Comparison of ENCODE assay signal across 8 mouse cellular contexts in the genomic region with DNA sequence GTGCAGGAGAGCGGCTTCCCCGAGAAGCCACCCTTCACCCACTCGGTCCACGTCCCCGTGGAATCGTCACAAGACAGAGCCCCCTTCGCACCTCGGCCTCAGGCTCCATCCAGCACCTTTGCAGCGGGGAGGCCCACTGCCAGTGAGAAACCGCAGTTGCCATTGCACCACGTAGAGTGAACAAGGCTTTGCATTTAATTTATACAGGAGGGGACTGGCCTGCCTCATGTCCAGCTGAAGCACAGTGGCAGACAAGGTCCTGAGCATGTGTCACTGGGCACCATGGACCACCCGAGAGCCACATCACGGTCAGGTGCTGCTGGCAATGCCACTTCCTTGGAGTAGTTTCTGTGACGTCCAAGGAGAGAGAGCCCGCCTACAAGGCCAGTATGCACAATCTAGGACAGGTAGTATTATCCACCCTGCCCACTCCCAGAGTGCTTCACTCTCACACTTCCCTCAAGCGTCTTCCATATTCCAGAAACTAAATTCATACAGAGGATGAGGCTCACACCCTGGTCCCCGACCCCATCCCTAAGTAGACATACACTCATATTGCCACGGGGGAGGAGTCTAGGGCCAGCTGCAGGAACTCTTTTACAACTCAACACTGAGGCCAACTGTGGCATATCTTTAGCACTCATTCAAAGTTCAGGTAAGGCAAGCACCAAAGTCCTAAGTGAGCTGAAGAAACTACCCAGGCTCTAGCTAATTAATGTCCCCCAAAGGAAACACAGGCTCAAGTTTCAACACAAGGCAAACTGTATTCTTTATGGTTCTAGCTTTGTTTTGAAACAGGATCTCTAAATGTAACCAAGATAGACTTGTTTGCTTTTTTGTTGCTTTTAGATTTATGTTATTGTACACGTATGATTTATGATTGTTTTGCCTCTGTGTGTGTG.
DNase-seq lines count a peak whose midpoint lies in the region; ATAC-seq and TF ChIP-seq lines count a peak whose summit lies in the region.

No protein-coding gene starts in this region.

- in situ Hi-C loops in ES-E14 (cut with MboI; ENCODE audit: low sequenced_read_pairs in 2 of 2, unreplicated experiment in 2 of 2): no loop called here

- peak overlapping the region; percentile 86 for H3K27ac ChIP-seq in kidney, adult 2 months (ENCODE audit: insufficient read depth, low read depth, low read length)
- H3K27ac ChIP-seq in ES-E14 (ENCODE audit: insufficient read depth, low read depth, low read length, poor library complexity, severe bottlenecking): no peak overlapping the region
- H3K27ac ChIP-seq in heart, embryonic 15.5 days: peak overlapping the region; percentile 99
- peak overlapping the region; percentile 68 for H3K27ac ChIP-seq in liver, embryonic 16.5 days (ENCODE audit: low read length)
- H3K27ac ChIP-seq in stomach, embryonic 16.5 days (ENCODE audit: low read length): peak overlapping the region; percentile 99

- H3K4me3 ChIP-seq in kidney, adult 2 months (ENCODE audit: insufficient read depth, low read depth, low read length): peak overlapping the region; percentile 65
- H3K4me3 ChIP-seq in ES-E14 (ENCODE audit: insufficient read depth in 1 of 2, low read depth in 1 of 2, low read length in 2 of 2, poor library complexity in 1 of 2, severe bottlenecking in 1 of 2): peak overlapping the region; percentile 13 to 83
- peak overlapping the region; percentile 65 for H3K4me3 ChIP-seq in heart, embryonic 15.5 days
- H3K4me3 ChIP-seq in liver, embryonic 16.5 days (ENCODE audit: low read depth, low read length): peak overlapping the region; percentile 62
- H3K4me3 ChIP-seq in stomach, embryonic 16.5 days (replicated peaks; ENCODE audit: low read length): peak overlapping the region; percentile 78

- H3K4me2 ChIP-seq in heart, embryonic 15.5 days: peak overlapping the region; percentile 88
- peak overlapping the region; percentile 63 for H3K4me2 ChIP-seq in liver, embryonic 16.5 days (ENCODE audit: low read depth, low read length)
- peak overlapping the region; percentile 69 for H3K4me2 ChIP-seq in stomach, embryonic 16.5 days (ENCODE audit: low read depth, low read length)

- no peak for ATAC-seq in heart, embryonic 15.5 days (replicated peaks; ENCODE audit: insufficient number of reproducible peaks, insufficient read depth, low FRiP score, low read depth)
- no peak for ATAC-seq in liver, embryonic 16.5 days (ENCODE audit: low read depth)
- no peak for ATAC-seq in stomach, embryonic 16.5 days (ENCODE audit: insufficient read depth, low FRiP score)

- TF ChIP-seq CTCF in kidney, adult 2 months (conservative IDR thresholded peaks at IDR 0.05; ENCODE audit: insufficient read depth, insufficient read length, low read depth, low read length): no peak

- peak overlapping the region; percentile 72; the same call in 1 of the 2 replicates for H3K9ac ChIP-seq in ES-E14 (ENCODE audit: insufficient read depth, low read depth, low read length, poor library complexity, severe bottlenecking)
- H3K9ac ChIP-seq in heart, embryonic 15.5 days: peak overlapping the region; percentile 89
- peak overlapping the region; percentile 60; the same call in 1 of the 2 replicates for H3K9ac ChIP-seq in liver, embryonic 16.5 days (ENCODE audit: low read depth, low read length)
- H3K9ac ChIP-seq in stomach, embryonic 16.5 days (ENCODE audit: low read length): peak overlapping the region; percentile 96

- peaks cover 11% of the 10 kb centered on the region; the same call in 1 of the 2 replicates for H3K4me1 ChIP-seq in kidney, adult 2 months (ENCODE audit: control insufficient read depth, insufficient read depth, low read length)
- peaks cover 2 to 29% of the 10 kb centered on the region in 2 experiments; a peak in 3 of 4 replicates for H3K4me1 ChIP-seq in ES-E14 (ENCODE audit: control insufficient read depth in 2 of 2, insufficient read depth in 2 of 2, low read length in 2 of 2, poor library complexity in 1 of 2)
- H3K4me1 ChIP-seq in heart, embryonic 15.5 days (replicated peaks): peaks cover 78% of the 10 kb centered on the region
- no peaks in the 10 kb centered on the region; the same call in 1 of the 2 replicates for H3K4me1 ChIP-seq in liver, embryonic 16.5 days (ENCODE audit: control insufficient read depth, low read depth, low read length)
- H3K4me1 ChIP-seq in stomach, embryonic 16.5 days (ENCODE audit: control insufficient read depth, insufficient read depth, low read length): peaks cover 56% of the 10 kb centered on the region

- no peaks in the 10 kb centered on the region for H3K9me3 ChIP-seq in ES-E14 (ENCODE audit: control insufficient read depth, insufficient read depth, low read depth, low read length)
- H3K9me3 ChIP-seq in heart, embryonic 15.5 days (replicated peaks): no peaks in the 10 kb centered on the region
- no peaks in the 10 kb centered on the region for H3K9me3 ChIP-seq in liver, embryonic 16.5 days (replicated peaks; ENCODE audit: control insufficient read depth, low read length)
- H3K9me3 ChIP-seq in stomach, embryonic 16.5 days (replicated peaks; ENCODE audit: control insufficient read depth, low read length): no peaks in the 10 kb centered on the region

- 23% methylated on average over 19 of the region's 19 CpGs for WGBS in kidney, adult 2 months
- WGBS in heart, embryonic 15.5 days: 13% methylated on average over 19 of the region's 19 CpGs
- 15% methylated on average over 17 of the region's 19 CpGs for WGBS in liver, embryonic 16.5 days (ENCODE audit: insufficient replicate concordance)
- 8% methylated on average over 19 of the region's 19 CpGs for WGBS in stomach, embryonic 16.5 days

- DNase-seq in kidney, adult 2 months: no peak
- DNase-seq in kidney, postnatal 10 days: no peak
- no peak for DNase-seq in ES-E14 (ENCODE audit: low read depth, low spot score)
- DNase-seq in spleen, adult 18-20 months: no peak
- no peak for DNase-seq in embryo, embryonic 11 days

- H3K36me3 ChIP-seq in kidney, adult 2 months (ENCODE audit: control insufficient read depth, insufficient read depth, low read length): no peaks in the 10 kb centered on the region
- no peaks in the 10 kb centered on the region; the same call in 1 of the 2 replicates for H3K36me3 ChIP-seq in ES-E14 (ENCODE audit: control insufficient read depth, insufficient read depth, low read length, poor library complexity, severe bottlenecking)
- H3K36me3 ChIP-seq in heart, embryonic 15.5 days: no peaks in the 10 kb centered on the region
- H3K36me3 ChIP-seq in liver, embryonic 16.5 days (ENCODE audit: control insufficient read depth, insufficient read depth): no peaks in the 10 kb centered on the region
- H3K36me3 ChIP-seq in stomach, embryonic 16.5 days (ENCODE audit: control insufficient read depth, insufficient read depth, low read length): no peaks in the 10 kb centered on the region

- no peak for TF ChIP-seq POLR2A in kidney, adult 2 months (IDR thresholded peaks at IDR 0.05; ENCODE audit: low read depth, low read length)

- no peaks in the 10 kb centered on the region for H3K27me3 ChIP-seq in kidney, adult 2 months (replicated peaks; ENCODE audit: control insufficient read depth, insufficient read depth, low read length)
- H3K27me3 ChIP-seq in heart, embryonic 15.5 days: no peaks in the 10 kb centered on the region
- H3K27me3 ChIP-seq in liver, embryonic 16.5 days (ENCODE audit: control insufficient read depth, insufficient read depth, low read depth, low read length): peaks cover 19% of the 10 kb centered on the region
- H3K27me3 ChIP-seq in stomach, embryonic 16.5 days (ENCODE audit: control insufficient read depth, insufficient read depth, low read length): no peaks in the 10 kb centered on the region

TF ChIP-seq in ES-E14, 5 proteins besides CTCF, POLR2A, EP300 and RAD21:
- TF ChIP-seq MAFK (IDR thresholded peaks at IDR 0.05; ENCODE audit: insufficient read depth, low read depth, low read length) (no peak), HCFC1 (IDR thresholded peaks at IDR 0.05; ENCODE audit: borderline replicate concordance, insufficient read depth, low read length) (no peak), ZNF384 (IDR thresholded peaks at IDR 0.05; ENCODE audit: low read depth, low read length) (no peak), ZC3H11A (IDR thresholded peaks at IDR 0.05; ENCODE audit: borderline replicate concordance, low read depth, low read length) (no peak), CHD2 (IDR thresholded peaks at IDR 0.05; ENCODE audit: low read depth, low read length) (no peak)
